Mouse (Mus musculus) limb, embryonic 11.5 days (tissue): Measurements from ENCODE around the gene Klk1. TPM values are rescaled to one million over a fixed set of nuclear protein-coding genes. Genes with fewer than 3 reads are reported as not detected.

Source experiments
- ATAC-seq: fragments of 200-750 bp; cut with Nextera tagmentation; 2 replicates; pipeline ENCODE4 v1.8.0; 2017; ENCODE audit warnings: low read depth; ENCODE audit not compliant: insufficient number of reproducible peaks, low FRiP score, low TSS enrichment
- DNase-seq: peaks from one replicate; pipeline ENCODE4 v3.0.0-alpha.2; 2015; ENCODE audit warnings: low spot score
- H3K27ac ChIP-seq: fragments of 300-500 bp; sonication (generic); replicated peaks from 2 replicates; pipeline ENCODE4 v1.5.1; 2014; ENCODE audit warnings: low read depth, mild to moderate bottlenecking, low read length
- H3K27me3 ChIP-seq: fragments of 300-500 bp; sonication (generic); 2 replicates; pipeline ENCODE4 v1.6.1; 2014; ENCODE audit warnings: mild to moderate bottlenecking, low read length, mixed read lengths; ENCODE audit not compliant: control insufficient read depth, insufficient read depth
- H3K36me3 ChIP-seq: fragments of 300-500 bp; sonication (generic); 2 replicates; pipeline ENCODE4 v1.6.1; 2014; ENCODE audit warnings: mild to moderate bottlenecking, low read length, moderate library complexity, mixed read lengths; ENCODE audit not compliant: control insufficient read depth, insufficient read depth
- H3K4me1 ChIP-seq: fragments of 300-500 bp; sonication (generic); 2 replicates; pipeline ENCODE4 v1.6.1; 2014; ENCODE audit warnings: low read length, mixed read lengths; ENCODE audit not compliant: control insufficient read depth, insufficient read depth
- H3K4me2 ChIP-seq: fragments of 300-500 bp; sonication (generic); 2 replicates; pipeline ENCODE4 v1.6.1; 2014; ENCODE audit warnings: low read depth, mild to moderate bottlenecking, moderate library complexity; ENCODE audit not compliant: severe bottlenecking
- H3K4me3 ChIP-seq: fragments of 300-500 bp; sonication (generic); 2 replicates; pipeline ENCODE4 v1.5.1; 2014; ENCODE audit warnings: low read depth, low read length
- H3K9ac ChIP-seq: fragments of 300-500 bp; sonication (generic); 2 replicates; pipeline ENCODE4 v1.6.1; 2014; ENCODE audit warnings: mild to moderate bottlenecking, low read length
- H3K9me3 ChIP-seq: fragments of 300-500 bp; sonication (generic); 2 replicates; pipeline ENCODE4 v1.6.1; 2016; ENCODE audit warnings: low read length; ENCODE audit not compliant: control insufficient read depth
- WGBS: fragments of 180-500 bp; shearing (Covaris S2); extraction: QIAGEN DNeasy Blood & Tissue Kit; methylation state at CpG from one replicate; pipeline ENCODE4 v1.1.7; 2014; 5-methylcytosine and 5-hydroxymethylcytosine counted together
- polyA plus RNA-seq: library from polyadenylated mRNA; unstranded; fragments of >200 nt; fragmentation: Nextera tagmentation; extraction: Ambion mirVana; gene quantifications from 2 replicates; pipeline ENCODE4 v1.2.1, GENCODE M21; 2014

The Klk1 gene
- polyA plus RNA-seq, 1 experiment from 2014 or later = not detected

DNA sequence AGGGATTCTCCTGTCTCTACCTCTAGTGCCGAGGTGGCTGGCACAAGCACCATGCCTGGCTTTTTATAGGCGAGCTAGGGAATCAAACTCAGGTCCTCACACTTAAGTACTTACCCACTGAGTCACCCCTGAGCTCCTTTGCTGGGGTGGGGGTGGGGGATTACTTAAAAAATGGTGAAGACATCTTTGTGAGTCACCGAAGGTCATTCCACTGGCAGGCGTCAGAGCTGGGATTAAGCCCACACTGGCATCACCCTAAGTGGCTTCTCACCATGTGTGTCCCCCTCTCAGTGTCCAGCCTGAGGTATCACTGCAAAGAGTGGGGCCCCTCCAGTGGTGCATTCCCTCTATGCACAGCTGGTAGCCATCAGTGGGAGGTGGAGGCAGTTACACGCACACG, 35.2 kb downstream of the Klk1 start:
- Histone ChIP-seq H3K36me3 (no peaks in the 10 kb centered on the region), H3K4me3 (no peak overlapping the region), H3K4me2 (no peak overlapping the region), H3K9me3 (no peaks in the 10 kb centered on the region; the same call in 1 of the 2 replicates), H3K27ac (no peak overlapping the region), H3K9ac (no peak overlapping the region), H3K4me1 (peaks cover 4% of the 10 kb centered on the region; the same call in 1 of the 2 replicates), H3K27me3 (peaks cover 9% of the 10 kb centered on the region)
- 71% methylated on average over 6 of the region's 6 CpGs for WGBS
- DNase-seq = no peak
- ATAC-seq = no peak

DNA sequence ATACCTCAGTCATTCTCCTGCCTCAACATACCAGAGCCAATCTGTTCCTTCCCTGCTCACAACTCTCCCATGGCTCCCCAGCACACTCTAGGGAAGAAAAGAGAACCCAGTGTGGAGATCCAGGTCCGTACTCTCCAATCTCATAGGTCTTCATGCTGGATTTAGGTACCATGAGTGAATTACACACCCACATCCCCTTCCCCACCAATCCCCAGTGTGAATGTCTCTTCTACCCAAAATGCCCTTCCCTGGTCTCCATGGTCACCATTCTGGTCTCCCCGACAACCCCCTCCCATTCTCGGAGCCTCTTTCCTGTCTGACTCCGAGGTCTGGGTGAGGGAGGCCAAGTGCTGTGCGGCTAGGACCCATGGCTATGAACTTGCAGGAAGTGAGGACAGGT, 36.0 kb downstream of the Klk1 start, which contains the start of gene Gm15517:
Gene Gm15517 (plus strand): TSS at position 301 of the 400 bp plus-strand sequence.
- Histone ChIP-seq H3K4me2 (no peak within 1 kb of the TSS), H3K4me1 (peaks cover 4% of the 10 kb centered on the region; the same call in 1 of the 2 replicates), H3K9me3 (no peaks in the 10 kb centered on the region; the same call in 1 of the 2 replicates), H3K9ac (no peak within 1 kb of the TSS), H3K27ac (no peak within 1 kb of the TSS), H3K27me3 (peaks cover 9% of the 10 kb centered on the region), H3K36me3 (no peaks in the 10 kb centered on the region), H3K4me3 (no peak within 1 kb of the TSS)
- ATAC-seq = no peak
- WGBS = 64% methylated on average over 5 of the region's 5 CpGs
- DNase-seq = no peak

DNA sequence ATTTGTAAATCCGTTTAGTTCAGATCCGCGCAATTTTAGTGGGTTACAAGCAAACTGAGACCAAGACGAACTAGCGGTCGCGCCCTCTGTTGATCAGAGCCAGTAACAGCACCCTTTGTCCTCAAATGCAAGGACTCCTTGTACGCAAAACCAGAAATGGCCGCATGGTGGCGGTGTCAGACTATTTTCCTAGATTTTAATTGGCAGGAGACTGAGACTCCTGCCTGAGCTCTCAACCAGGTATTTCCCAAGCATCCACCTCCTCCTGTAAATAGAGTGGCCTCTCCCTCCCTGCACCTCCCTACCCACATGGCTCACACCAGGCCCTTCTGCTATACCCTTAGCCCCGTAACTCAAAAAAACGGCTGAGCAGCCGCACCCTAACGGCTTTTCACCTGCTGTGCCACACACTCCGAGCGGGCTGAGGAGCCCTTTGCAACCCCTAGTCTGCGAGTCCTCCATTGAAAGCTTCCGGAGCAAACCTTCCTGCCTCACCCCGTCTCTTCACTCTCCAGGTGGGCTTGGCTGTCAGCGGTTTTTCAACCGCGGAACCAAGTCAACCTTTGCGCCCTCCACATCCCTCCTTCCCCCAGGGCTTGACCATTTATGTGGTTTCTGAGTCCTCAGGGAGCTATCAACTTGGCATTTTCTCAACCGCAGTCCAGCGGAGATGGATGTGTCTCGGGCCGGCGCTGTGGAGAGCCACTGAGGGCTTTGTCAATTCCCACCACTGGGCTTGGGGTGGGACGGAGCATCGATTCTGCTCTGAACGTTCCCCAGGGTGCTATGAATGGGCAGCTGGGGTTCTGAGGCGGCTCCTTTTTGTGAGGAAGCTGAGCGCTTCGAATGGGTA, 37.9 kb downstream of the Klk1 start:
- Histone ChIP-seq H3K36me3 (no peaks in the 10 kb centered on the region), H3K27me3 (peaks cover 9% of the 10 kb centered on the region), H3K9me3 (no peaks in the 10 kb centered on the region; the same call in 1 of the 2 replicates), H3K4me3 (no peak overlapping the region), H3K9ac (no peak overlapping the region), H3K4me1 (peaks cover 4% of the 10 kb centered on the region; the same call in 1 of the 2 replicates), H3K4me2 (peak overlapping the region; percentile 31), H3K27ac (no peak overlapping the region)
- WGBS = 3% methylated on average over 34 of the region's 34 CpGs
- DNase-seq (peak; percentile 99), ATAC-seq (peak; percentile 41)

DNA sequence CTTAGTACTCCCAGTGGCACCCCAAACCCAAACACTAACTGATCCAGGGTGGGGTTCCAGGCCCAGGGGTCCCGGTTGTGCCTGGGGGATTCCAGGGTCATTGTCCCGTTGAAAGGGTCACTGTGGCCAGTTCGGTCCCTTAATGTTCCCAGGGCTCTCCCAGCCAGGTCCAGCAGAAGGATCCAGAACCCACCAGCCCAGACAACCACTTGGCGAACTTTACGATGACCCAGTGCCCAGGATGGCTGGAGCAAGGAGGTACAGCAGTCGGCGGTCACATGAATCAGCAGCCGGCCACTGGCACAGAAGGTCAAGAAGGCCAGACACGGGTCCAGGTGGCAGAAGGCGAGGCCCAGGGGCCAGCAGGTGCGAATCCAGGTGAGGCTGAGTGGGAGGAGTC, 43.0 kb downstream of the Klk1 start:
- no peak overlapping the region for H3K4me2 ChIP-seq
- no peak overlapping the region for H3K9ac ChIP-seq
- H3K9me3 ChIP-seq = no peaks in the 10 kb centered on the region; the same call in 1 of the 2 replicates
- no peak overlapping the region for H3K27ac ChIP-seq
- DNase-seq = no peak
- peaks cover 7% of the 10 kb centered on the region for H3K27me3 ChIP-seq
- no peak overlapping the region for H3K4me3 ChIP-seq
- no peak for ATAC-seq
- H3K4me1 ChIP-seq = peaks cover 1% of the 10 kb centered on the region; the same call in 1 of the 2 replicates
- WGBS = 81% methylated on average over 11 of the region's 11 CpGs
- no peaks in the 10 kb centered on the region for H3K36me3 ChIP-seq

DNA sequence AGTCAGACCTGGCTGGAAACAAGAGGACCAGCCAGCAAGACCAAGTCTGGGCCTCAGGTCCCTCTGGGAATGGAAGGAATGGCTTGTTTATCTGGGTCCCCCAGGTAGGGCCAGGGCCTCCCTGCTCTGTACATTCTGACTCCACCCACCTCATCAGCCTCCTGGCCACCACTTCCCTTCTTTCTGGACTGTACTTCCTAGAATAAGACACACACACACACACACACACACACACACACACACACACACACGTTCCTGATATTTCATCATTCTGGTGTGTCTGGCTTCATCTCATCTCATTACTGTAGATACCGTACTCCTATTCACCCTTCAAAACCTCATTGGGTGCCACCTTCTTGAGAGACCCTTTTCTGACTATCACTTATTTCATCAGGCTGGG, 44.2 kb downstream of the Klk1 start:
- H3K4me3 ChIP-seq = no peak overlapping the region
- H3K4me2 ChIP-seq = no peak overlapping the region
- no peak for DNase-seq
- H3K27me3 ChIP-seq = peaks cover 5% of the 10 kb centered on the region; the same call in 1 of the 2 replicates
- ATAC-seq = no peak
- no peaks in the 10 kb centered on the region for H3K9me3 ChIP-seq
- WGBS = 85% methylated on average over 2 of the region's 2 CpGs
- no peak overlapping the region for H3K27ac ChIP-seq
- no peak overlapping the region for H3K9ac ChIP-seq
- H3K36me3 ChIP-seq = no peaks in the 10 kb centered on the region
- H3K4me1 ChIP-seq = no peaks in the 10 kb centered on the region

DNA sequence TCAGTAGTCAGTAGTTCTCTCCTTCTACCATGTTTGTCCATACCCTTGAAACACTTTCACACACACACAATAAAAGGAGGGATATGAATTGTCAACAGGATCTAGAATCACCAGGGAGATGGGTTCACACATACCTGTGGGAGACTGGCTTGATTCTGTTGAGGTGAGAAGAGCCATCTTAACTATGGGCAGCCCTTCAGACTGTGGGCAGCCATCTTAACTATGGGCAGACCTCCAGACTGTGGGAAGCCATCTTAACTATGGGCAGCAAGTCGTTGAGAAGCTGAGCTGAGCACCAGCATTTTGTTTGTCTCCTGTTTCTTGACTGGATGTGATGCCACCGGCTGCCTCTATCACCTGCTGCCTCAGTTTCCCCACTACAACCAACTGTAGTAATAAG, 46.1 kb downstream of the Klk1 start:
- H3K36me3 ChIP-seq = no peaks in the 10 kb centered on the region
- no peak overlapping the region for H3K4me2 ChIP-seq
- H3K9me3 ChIP-seq = no peaks in the 10 kb centered on the region
- H3K4me1 ChIP-seq = no peaks in the 10 kb centered on the region
- H3K27ac ChIP-seq = no peak overlapping the region
- 79% methylated on average over 2 of the region's 2 CpGs for WGBS
- DNase-seq (no peak), ATAC-seq (no peak)
- no peak overlapping the region for H3K9ac ChIP-seq
- no peak overlapping the region for H3K4me3 ChIP-seq
- peaks cover 3% of the 10 kb centered on the region; the same call in 1 of the 2 replicates for H3K27me3 ChIP-seq

DNA sequence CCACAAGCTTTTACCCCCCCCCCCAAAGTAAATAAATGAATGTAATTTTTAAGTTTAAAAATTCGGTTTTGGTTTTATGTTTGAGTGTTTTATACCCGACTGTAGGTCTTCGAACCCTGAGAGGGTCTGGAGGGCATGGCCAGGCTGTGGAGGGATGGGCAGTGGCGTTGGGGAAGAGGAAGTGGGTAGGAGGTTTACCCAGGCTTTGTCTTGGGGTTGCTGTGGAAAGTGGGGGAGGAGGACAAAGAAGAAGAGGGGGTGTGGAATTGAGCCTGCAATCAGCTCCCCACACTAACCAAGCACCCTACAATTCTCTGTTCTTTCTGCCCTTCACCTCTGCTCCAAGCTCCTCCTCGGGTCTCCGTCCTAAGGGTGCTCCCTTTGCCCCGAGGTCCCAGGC, 47.4 kb downstream of the Klk1 start:
- Histone ChIP-seq H3K9me3 (no peaks in the 10 kb centered on the region), H3K4me3 (no peak overlapping the region), H3K27ac (no peak overlapping the region), H3K36me3 (no peaks in the 10 kb centered on the region), H3K9ac (no peak overlapping the region), H3K4me1 (no peaks in the 10 kb centered on the region), H3K27me3 (peaks cover 3% of the 10 kb centered on the region; the same call in 1 of the 2 replicates), H3K4me2 (no peak overlapping the region)
- 87% methylated on average over 7 of the region's 7 CpGs for WGBS
- ATAC-seq (no peak), DNase-seq (no peak)

DNA sequence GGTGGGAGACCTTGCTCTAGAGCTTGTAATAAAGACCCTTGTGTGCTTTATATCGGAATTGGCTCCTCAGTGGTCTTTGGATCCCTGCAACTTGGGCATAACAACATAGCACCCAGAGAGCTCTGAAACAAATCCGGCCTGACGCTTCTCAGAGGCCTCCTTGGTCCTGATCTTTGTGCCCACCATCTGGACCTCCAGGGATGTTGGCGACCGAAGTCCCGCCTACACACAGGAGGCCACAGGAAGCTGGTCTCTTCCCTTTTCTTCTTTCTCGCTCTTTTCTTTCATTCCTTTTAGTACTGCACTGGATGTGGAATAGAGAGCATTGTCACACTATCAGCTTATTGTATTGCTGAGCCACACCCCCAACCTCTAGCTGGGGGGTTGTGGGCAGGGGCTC, 48.3 kb downstream of the Klk1 start:
- H3K4me2 ChIP-seq = no peak overlapping the region
- peaks cover 3% of the 10 kb centered on the region; the same call in 1 of the 2 replicates for H3K27me3 ChIP-seq
- 71% methylated on average over 7 of the region's 7 CpGs for WGBS
- H3K36me3 ChIP-seq = no peaks in the 10 kb centered on the region
- DNase-seq (no peak), ATAC-seq (no peak)
- H3K9ac ChIP-seq = no peak overlapping the region
- H3K9me3 ChIP-seq = no peaks in the 10 kb centered on the region
- no peak overlapping the region for H3K4me3 ChIP-seq
- no peak overlapping the region for H3K27ac ChIP-seq
- no peaks in the 10 kb centered on the region for H3K4me1 ChIP-seq
